Mouse (Mus musculus) thymus, adult 2 months (tissue): ENCODE data around the gene Btaf1.

Experiments used
- CTCF ChIP-seq: fragments of 200-500 bp; IDR thresholded peaks from 2 replicates; pipeline ENCODE4 v1.5.1; 2012; ENCODE audit warnings: mild to moderate bottlenecking, control low read depth, low read length, moderate library complexity, borderline replicate concordance; ENCODE audit not compliant: control insufficient read depth, poor library complexity, insufficient read depth; ENCODE audit errors: extremely low read depth
- POLR2A ChIP-seq: fragments of 200-500 bp; IDR thresholded peaks from 2 replicates; pipeline ENCODE4 v1.6.1; 2012; ENCODE audit warnings: mild to moderate bottlenecking, low read length, control low read depth, moderate library complexity; ENCODE audit not compliant: control insufficient read depth, poor library complexity, insufficient read depth; ENCODE audit errors: extremely low read depth

DNA sequence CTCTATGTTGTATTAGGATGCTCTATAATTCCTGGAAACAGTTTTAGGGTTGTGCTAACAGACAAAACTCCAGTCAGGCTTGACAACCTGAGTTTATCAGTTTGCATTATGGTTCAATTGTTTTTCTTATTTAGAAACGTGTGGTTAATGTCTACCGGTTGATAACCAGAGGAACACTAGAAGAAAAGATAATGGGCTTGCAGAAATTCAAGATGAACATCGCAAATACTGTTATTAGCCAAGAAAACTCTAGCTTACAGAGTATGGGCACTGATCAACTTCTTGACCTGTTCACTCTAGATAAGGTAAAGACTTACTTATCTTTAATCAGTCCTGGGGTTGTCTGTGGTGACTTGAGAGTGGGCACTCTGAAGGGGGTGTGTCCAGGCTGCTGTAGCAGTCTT lies 84.0 kb downstream of the Btaf1 start:
- TF ChIP-seq CTCF (no peak), POLR2A (no peak)
